Mouse (Mus musculus) kidney, adult 18-20 months (tissue): ENCODE measurements at regions not wholly inside any gene's neighbourhood (a gene's known extent, or its start where the extent isn't known, plus 50 kb on each side); places are given as distances from the start of the nearest gene placed in this dataset.

Source experiments
- DNase-seq: peaks from one replicate; pipeline ENCODE4 v3.0.0; 2021

DNA sequence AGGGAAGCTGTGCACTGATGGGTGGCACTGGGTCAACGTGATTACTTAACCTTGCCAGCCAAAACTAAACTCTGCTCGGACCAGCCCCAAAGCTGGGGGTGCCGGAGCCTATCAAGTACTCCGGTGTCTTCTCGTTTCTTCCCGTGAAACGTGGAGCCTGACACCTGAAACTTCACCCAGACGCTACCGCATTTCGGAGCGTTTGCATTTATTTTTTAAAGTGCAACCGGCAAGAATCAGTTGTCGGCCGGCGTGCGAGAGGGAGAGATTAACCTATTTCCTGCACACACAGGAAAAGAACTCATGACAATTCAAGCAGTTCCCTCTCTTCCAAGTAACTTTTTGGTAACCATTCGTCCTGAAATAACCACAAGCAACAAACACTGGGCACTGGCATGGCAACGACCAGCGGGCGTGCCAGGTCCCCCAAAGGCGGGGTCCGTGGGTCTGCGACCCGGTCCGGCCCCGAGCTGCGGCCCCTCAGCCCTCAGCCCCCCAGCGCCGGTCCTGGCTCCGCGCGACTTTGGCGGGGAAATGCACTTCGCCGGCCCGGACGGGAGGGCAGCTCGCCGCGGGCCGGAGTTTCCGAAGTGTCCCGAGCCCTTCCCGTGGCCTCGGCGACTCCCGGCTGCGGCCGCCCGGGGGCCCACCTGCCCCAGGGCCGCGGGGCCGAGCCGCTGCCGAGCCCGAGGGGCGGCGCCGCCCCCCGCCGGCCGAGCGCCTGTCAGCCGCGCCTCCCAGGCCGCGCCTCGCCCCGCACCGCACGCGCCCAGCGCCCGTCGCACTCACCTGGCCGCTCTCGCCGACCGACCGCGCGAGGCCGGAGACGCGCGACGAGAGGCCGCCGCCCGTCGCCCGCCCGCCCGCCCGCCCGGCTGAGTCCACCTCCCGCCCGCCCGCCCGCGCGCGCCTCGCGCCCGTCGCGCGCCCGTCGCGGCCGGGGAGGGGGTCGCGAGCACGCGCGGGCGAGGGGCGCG, 1861.7 kb upstream of the Lrrc6 start:
- DNase-seq: peak; percentile 63

DNA sequence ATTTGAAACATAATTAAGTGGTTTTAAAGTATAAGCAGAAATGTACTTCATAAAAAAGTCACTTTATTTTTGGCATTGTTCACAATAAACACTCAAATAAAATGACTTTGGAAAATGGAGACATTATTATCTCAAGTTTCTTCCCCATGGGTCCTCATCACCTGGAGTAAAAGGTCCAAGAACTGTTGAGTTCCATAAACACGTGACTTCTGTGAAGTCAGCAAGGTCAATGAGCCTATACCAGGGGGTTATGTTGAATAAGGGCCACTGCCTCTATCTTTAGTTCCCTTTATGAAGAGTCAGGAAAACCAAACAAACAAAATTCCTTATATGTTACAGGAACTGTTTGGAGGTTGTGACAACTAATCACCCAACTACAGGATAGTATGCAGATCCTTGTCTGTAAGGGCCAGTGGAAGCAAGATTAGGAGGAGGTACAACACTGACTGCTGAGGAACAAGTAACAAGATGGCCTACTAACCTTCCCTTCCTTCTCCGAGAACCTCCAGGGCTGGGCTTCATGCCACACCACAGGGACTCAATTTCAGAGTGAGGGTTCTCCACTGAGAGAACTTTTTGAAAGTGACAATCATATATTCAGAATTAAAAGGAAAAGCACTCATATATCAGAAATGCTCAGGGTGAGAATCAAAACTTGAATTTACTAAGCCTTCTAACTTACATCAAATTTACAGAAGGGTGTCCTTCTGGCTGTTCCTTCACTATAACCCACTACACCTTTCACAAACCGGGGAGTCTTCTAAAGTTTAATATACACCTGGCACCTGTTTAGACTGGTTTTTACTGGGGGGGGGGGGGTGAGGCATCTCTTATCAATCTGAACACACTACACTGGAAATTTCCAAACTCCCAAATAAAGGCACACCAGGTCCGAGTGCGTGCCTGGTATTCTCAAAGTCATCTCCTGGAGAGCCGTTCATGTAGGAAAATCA, 1860.5 kb upstream of the Lrrc6 start:
- DNase-seq: no peak

DNA sequence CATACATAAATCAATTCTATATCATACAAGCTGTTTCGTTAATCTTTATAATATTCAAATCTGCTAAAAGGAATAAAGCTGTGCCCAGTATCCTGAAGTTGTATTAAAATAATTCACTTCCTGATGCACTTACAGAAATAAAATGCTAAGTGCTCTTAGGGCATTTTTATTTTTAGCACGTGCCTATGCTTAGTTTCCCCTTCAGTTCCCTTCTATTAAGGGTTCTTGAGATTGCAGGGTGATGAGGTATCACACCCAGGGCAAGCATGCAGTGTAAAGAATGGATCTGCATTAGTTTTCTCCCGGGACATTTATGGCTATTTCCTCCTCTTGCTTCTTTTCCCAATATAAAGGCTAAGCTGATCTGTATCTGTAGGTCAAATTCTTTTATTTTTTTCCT, 1858.8 kb upstream of the Lrrc6 start:
- DNase-seq: no peak

DNA sequence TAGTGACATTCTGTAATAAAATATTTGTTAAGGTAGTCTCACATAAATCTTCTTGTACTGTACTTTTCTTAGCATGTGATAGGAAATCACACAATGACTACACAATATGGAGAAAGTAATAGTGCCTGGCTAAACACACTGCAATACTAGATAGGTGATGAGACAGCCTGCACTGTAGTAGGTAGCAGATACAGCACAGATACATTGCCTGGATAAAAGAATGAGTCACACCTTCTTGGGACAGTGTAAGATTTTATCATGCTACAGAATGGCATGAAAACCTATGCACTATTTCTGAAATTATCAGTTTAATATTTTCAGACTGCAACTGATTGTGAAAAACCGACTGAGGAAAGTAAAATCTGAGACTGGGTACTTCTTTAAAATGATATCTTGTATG, 1855.2 kb upstream of the Lrrc6 start:
- no peak for DNase-seq

DNA sequence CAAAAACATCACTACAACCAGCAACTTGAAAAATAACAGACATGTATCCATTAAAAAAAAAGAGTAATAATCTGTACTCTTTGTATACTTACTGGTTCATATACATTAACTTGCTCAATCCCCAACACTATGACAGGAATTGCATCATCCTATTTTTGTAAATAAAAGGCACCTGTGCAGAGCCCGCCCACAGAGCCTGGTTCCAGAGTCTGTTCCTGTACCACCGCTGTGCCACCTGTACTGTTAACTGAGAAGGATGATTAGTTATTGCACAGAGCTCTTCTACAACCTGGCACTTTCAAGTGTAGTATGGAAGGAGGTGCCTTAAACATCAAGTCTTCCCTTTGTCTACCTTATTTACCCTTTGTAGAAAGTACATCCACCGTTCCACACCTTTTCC, 1843.9 kb upstream of the Lrrc6 start:
- no peak for DNase-seq

DNA sequence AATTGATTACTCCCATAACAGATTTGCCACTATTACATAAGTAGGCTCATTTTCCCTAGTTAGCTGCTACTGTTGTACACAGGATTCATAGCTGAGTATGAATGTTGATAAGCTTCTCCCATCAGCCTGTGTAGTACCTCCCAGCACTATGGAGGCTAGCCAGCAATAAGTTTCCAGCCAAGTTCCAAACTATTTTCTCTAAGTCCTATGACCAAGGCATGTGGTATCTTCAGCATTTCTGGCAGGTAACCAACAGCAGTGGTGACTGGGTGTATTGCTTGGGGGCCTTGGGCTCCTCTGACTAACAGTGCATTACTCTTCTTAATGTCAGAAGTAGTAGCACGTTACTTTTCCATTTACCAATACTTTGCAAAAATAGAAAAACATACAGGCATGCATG, 1841.8 kb upstream of the Lrrc6 start:
- no peak for DNase-seq

DNA sequence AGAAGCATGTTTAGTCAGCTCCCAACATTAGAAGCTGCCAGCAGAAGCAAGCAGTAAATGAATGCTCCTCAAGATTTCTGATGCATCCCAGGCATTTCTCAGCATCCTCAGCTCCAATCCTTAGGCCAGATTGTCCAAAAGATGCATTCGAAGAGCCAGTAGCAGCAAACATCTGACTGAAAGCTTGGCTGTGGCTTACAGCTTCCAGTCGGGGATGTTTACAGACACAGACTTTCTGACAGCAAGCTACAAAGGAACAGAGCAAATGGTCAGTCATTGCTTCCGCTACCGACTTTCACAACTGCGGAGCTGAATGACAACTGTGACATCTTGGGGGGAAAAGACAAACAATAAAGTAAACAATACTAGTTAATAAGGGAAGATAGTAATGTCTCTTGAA, 1840.3 kb upstream of the Lrrc6 start:
- DNase-seq: no peak

DNA sequence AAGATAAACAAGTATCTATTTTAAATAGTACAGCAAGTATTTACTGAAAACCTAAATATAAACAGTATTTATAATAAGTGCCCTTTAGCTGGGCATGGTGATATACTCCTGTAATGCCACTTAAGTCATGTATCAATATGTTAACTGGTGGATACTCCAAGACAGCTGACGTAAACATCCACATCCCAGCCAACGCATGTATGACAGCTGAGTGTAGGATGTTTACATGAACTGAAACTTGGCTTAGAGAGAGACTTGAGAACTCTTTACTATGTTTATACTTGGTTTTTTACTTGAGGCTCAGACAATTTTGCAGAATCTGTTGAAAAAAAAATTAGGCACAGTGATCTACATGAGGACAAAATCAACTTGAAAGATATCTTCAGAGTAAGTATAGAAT, 1836.6 kb upstream of the Lrrc6 start:
- no peak for DNase-seq

DNA sequence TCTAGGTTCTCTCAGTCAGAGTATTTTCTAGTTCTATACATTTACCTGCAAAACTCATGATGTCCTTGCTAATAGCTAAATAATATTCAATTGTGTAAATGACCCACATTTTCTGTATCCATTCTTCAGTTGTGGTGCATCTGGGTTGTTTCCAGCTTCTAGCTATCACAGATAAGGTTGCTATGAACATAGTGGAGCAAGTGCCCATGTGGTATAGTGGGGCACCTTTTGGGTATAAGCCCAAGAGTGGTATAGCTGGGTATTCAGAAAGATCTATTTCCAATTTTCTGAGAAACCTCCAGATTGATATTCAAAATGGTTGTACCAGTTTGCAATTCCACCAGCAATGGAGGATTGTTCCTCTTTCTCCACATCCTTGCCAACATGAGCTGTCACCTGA, 1835.1 kb upstream of the Lrrc6 start:
- DNase-seq: no peak

DNA sequence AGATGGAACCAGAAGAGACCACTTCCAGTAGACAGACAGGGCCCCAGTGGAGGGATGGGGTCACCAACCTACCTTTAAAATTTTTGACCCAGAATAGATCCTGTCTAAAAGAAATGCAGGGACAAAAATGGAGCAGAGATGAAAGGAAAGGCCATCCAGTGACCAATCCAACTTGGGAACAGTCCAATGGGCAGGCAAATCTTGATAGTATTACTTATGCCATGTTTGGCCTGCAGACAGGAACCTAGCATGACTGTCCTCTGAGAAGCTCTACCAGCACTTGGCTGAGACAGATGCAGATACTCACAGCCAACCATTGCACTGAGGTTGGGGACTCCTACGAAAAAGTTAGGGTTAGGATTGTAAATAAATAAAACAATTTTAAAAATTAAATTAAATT, 1815.4 kb upstream of the Lrrc6 start:
- no peak for DNase-seq
